Mouse (Mus musculus) spleen, adult 2 months (tissue): ENCODE data around the gene Sfswap. TPM values are rescaled to one million over a fixed set of nuclear protein-coding genes. Genes with fewer than 3 reads are reported as not detected.

Experiments used
- DNase-seq, 2 experiments: peaks; one replicate each; pipeline versions ENCODE4 v3.0.0 to v3.0.0-alpha.2; 2012 to 2021; ENCODE audit warnings: low spot score in 2 of 2, low read depth in 1 of 2
- H3K27ac ChIP-seq: fragments of 200-500 bp; 2 replicates; pipeline ENCODE4 v1.5.1; 2012; ENCODE audit warnings: low read length, inconsistent platforms; ENCODE audit not compliant: insufficient read depth
- H3K27me3 ChIP-seq: fragments of 200-500 bp; 2 replicates; pipeline ENCODE4 v1.6.1; 2012; ENCODE audit warnings: mild to moderate bottlenecking, moderate library complexity, low read length, inconsistent platforms; ENCODE audit not compliant: control insufficient read depth, insufficient read depth
- H3K36me3 ChIP-seq: fragments of 200-500 bp; 2 replicates; pipeline ENCODE4 v1.6.1; 2012; ENCODE audit warnings: mild to moderate bottlenecking, low read length, inconsistent platforms; ENCODE audit not compliant: control insufficient read depth, insufficient read depth
- H3K4me1 ChIP-seq: fragments of 200-500 bp; 2 replicates; pipeline ENCODE4 v1.6.1; 2011; ENCODE audit warnings: inconsistent platforms; ENCODE audit not compliant: control insufficient read depth, insufficient read depth, insufficient read length
- H3K4me3 ChIP-seq: fragments of 200-500 bp; 2 replicates; pipeline ENCODE4 v1.5.1; 2011; ENCODE audit warnings: mild to moderate bottlenecking, inconsistent platforms; ENCODE audit not compliant: insufficient read depth, insufficient read length; ENCODE audit errors: extremely low read depth
- CTCF ChIP-seq: fragments of 200-500 bp; IDR thresholded peaks from 2 replicates; pipeline ENCODE4 v1.5.1; 2011; ENCODE audit warnings: mild to moderate bottlenecking, inconsistent platforms; ENCODE audit not compliant: insufficient read depth, insufficient read length, insufficient replicate concordance; ENCODE audit errors: extremely low read depth
- POLR2A ChIP-seq: fragments of 200-500 bp; IDR thresholded peaks from 2 replicates; pipeline ENCODE4 v1.6.1; 2011; ENCODE audit warnings: low read depth, low read length, inconsistent platforms
- WGBS: fragments of 180-500 bp; shearing (Covaris S2); methylation state at CpG from one replicate; pipeline ENCODE4 v1.1.7; 2018; 5-methylcytosine and 5-hydroxymethylcytosine counted together
- polyA plus RNA-seq: library from polyadenylated mRNA; depleted of rRNA; stranded (reverse); fragments of >200 nt; gene quantifications from 2 replicates; pipeline ENCODE4 v1.2.3, GENCODE M21; 2012; rRNA removed

Gene Sfswap
- 69.8 and 89.7 TPM in 2 replicates for polyA plus RNA-seq

GRCm38 (mm10) chr5:129500722-129501634 is at the start of gene Sfswap:
Sfswap (plus strand) TSS chr5:129501221.
- DNase-seq: peak; percentile 63 to 83
- peak within 1 kb of the TSS; percentile 100 for H3K4me3 ChIP-seq
- H3K36me3 ChIP-seq: peaks cover 11% of the 10 kb centered on the region
- peak within 1 kb of the TSS; percentile 74 for H3K27ac ChIP-seq
- WGBS: under 1% methylated on average over 66 of the region's 66 CpGs
- H3K27me3 ChIP-seq: no peaks in the 10 kb centered on the region
- TF ChIP-seq POLR2A: peak; percentile 15; the same call in 1 of the 2 replicates
- no peak for TF ChIP-seq CTCF
- peaks cover 8% of the 10 kb centered on the region; the same call in 1 of the 2 replicates for H3K4me1 ChIP-seq

- no peak overlapping the region for H3K27ac ChIP-seq
- H3K27me3 ChIP-seq: no peaks in the 10 kb centered on the region
- TF ChIP-seq POLR2A: no peak
- TF ChIP-seq CTCF: no peak
- 0 out of 2 replicates have a peak, but pooled peaks cover 3% of the 10 kb centered on the region for H3K4me1 ChIP-seq
- no peak overlapping the region for H3K4me3 ChIP-seq
- DNase-seq: no peak
- H3K36me3 ChIP-seq: no peaks in the 10 kb centered on the region
- WGBS: 63% methylated on average over 3 of the region's 3 CpGs
Measured at GRCm38 (mm10) chr5:129452561-129452960, 48.5 kb upstream of the Sfswap start.

DNA sequence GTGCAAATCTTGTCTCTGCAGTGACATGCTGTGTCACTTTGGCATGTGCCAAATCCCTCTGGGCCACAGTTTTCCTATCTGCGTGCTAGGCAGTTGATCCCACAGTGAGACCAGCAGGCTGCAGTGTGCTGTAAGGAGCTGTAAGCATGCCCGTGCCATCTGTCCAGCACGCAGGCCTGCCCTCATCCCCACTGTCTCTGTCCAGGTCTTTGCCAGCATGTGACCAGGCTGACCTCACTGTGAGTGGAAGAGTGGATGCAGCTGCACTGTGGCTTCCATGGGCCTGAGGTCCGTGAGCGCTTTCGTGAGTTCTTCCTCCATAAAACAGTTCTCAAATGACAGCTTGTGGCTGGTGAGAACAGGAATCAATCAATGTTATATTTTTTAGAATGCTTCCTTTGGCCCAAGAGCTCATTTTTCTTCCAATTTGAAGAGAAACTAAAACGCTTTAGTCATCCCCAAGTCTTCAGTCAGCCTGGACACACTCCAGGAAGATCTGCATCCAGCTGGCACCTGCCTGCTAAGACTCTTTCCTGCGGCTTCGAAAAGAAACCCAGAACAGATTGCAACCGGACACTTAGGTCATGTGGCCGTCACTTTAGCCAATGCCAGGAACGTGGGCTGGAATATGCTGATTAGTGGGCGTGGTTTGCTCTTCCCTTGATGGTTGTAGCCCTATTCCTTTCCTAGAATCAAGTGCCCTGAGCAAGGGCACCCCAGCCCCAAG is 46.1 kb upstream of the Sfswap start:
- Histone ChIP-seq H3K27me3 (no peaks in the 10 kb centered on the region), H3K4me1 (0 out of 2 replicates have a peak, but pooled peaks cover 3% of the 10 kb centered on the region), H3K27ac (no peak overlapping the region), H3K4me3 (no peak overlapping the region), H3K36me3 (no peaks in the 10 kb centered on the region)
- DNase-seq: no peak
- no peak for TF ChIP-seq CTCF
- TF ChIP-seq POLR2A: no peak
- 14% methylated on average over 13 of the region's 13 CpGs for whole genome bisulfite sequencing

- no peak overlapping the region for H3K27ac ChIP-seq
- no peak for DNase-seq
- TF ChIP-seq POLR2A (no peak), CTCF (no peak)
- WGBS: 32% methylated on average over 2 of the region's 2 CpGs
- H3K27me3 ChIP-seq: no peaks in the 10 kb centered on the region
- H3K36me3 ChIP-seq: no peaks in the 10 kb centered on the region
- H3K4me1 ChIP-seq: 0 out of 2 replicates have a peak, but pooled peaks cover 3% of the 10 kb centered on the region
- no peak overlapping the region for H3K4me3 ChIP-seq
Measured at GRCm38 (mm10) chr5:129455529-129455896, 45.5 kb upstream of the Sfswap start.

DNA sequence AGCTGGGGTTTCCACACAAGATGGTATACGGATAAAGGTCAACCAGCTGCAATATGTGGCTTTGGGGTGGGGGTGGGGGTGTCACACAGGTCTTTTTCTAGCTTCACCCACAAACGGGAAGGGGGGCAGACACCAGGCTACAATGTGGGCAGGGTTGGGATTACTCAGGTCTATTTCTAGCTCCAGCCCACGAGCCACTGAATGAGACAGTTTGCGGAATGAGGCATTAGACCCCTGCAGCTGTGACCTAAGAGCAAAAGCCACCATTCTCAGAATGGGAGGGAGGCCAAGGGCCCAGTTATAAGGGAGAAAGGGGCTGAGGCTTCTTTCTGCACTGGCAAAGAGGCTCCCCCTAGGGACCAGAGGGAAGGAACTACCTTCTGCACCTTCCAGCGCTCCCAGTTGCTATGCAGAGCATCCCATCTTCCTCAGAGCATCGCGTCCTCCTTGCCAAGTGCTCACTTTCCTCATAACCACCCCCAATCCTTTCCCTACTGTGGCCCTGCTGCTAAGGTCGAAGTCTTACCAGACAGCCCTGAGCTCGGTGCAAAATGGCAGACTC is 44.4 kb upstream of the Sfswap start:
- WGBS: 31% methylated on average over 9 of the region's 9 CpGs
- no peak overlapping the region for H3K27ac ChIP-seq
- TF ChIP-seq CTCF (no peak), POLR2A (no peak)
- H3K4me1 ChIP-seq: 0 out of 2 replicates have a peak, but pooled peaks cover 3% of the 10 kb centered on the region
- no peaks in the 10 kb centered on the region for H3K36me3 ChIP-seq
- H3K27me3 ChIP-seq: no peaks in the 10 kb centered on the region
- no peak overlapping the region for H3K4me3 ChIP-seq
- no peak for DNase-seq

DNA sequence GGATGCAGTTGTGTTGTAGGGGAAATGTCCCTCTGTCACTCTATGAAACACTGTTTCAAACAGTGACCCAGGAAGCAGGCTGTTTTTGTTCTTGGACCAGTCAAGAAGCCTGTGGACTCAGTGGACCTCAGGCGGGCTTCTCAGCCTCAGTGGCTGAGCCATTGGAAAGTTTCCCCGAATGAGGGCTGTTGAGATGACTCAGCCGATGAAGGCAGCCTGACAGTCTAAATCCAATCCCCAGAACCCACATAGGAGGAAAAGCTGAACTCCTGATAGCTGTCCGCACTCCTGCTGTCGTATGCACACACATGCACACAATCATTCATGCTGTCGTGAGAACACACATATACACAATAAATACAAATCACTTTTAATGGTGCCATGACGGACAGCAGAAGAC is 42.9 kb upstream of the Sfswap start:
- WGBS: 68% methylated on average over 7 of the region's 7 CpGs
- no peak for DNase-seq
- 0 out of 2 replicates have a peak, but pooled peaks cover 3% of the 10 kb centered on the region for H3K4me1 ChIP-seq
- H3K27ac ChIP-seq: no peak overlapping the region
- no peak for TF ChIP-seq CTCF
- no peak for TF ChIP-seq POLR2A
- H3K4me3 ChIP-seq: no peak overlapping the region
- no peaks in the 10 kb centered on the region for H3K36me3 ChIP-seq
- no peaks in the 10 kb centered on the region for H3K27me3 ChIP-seq

- Histone ChIP-seq H3K4me3 (no peak overlapping the region), H3K27ac (no peak overlapping the region), H3K4me1 (0 out of 2 replicates have a peak, but pooled peaks cover 3% of the 10 kb centered on the region), H3K36me3 (no peaks in the 10 kb centered on the region), H3K27me3 (no peaks in the 10 kb centered on the region)
- no peak for DNase-seq
- WGBS: 73% methylated on average over 3 of the region's 3 CpGs
- TF ChIP-seq POLR2A (no peak), CTCF (no peak)
Measured at GRCm38 (mm10) chr5:129458541-129458940, 42.5 kb upstream of the Sfswap start.
